Mouse (Mus musculus) bone marrow macrophage, adult 2 months (primary cell): ENCODE data around the gene Hsd17b12.

Experiments used
- CTCF ChIP-seq: IDR thresholded peaks from 2 replicates; pipeline ENCODE4 v1.5.1; 2012; ENCODE audit warnings: low read depth, mild to moderate bottlenecking, low read length, moderate library complexity
- POLR2A ChIP-seq: IDR thresholded peaks from 2 replicates; pipeline ENCODE4 v1.6.1; 2012; ENCODE audit warnings: mild to moderate bottlenecking, low read depth, low read length, borderline replicate concordance

- TF ChIP-seq CTCF (no peak), POLR2A (no peak)
Observed at GRCm38 (mm10) chr2:94001411-94001810, 156.4 kb downstream of the Hsd17b12 start.
